Mouse (Mus musculus): ENCODE data around the gene Plekhg6.

GRCm38 (mm10) chr6:125357334-125357733 is 23.3 kb downstream of the Plekhg6 start:
- TF ChIP-seq ZNF384 (IDR thresholded peaks at IDR 0.05; ENCODE audit: low read depth, low read length), result no peak
- no peak for TF ChIP-seq CHD2 (IDR thresholded peaks at IDR 0.05; ENCODE audit: low read depth, low read length)
- TF ChIP-seq MAFK (IDR thresholded peaks at IDR 0.05; ENCODE audit: insufficient read depth, low read depth, low read length), result no peak
- no peak for TF ChIP-seq HCFC1 (IDR thresholded peaks at IDR 0.05; ENCODE audit: borderline replicate concordance, insufficient read depth, low read length)
- no peak for TF ChIP-seq ZC3H11A (IDR thresholded peaks at IDR 0.05; ENCODE audit: borderline replicate concordance, low read depth, low read length)

Measured in ES-E14 (cell line).